Mouse (Mus musculus): ENCODE data around the gene Nufip2.

DNA sequence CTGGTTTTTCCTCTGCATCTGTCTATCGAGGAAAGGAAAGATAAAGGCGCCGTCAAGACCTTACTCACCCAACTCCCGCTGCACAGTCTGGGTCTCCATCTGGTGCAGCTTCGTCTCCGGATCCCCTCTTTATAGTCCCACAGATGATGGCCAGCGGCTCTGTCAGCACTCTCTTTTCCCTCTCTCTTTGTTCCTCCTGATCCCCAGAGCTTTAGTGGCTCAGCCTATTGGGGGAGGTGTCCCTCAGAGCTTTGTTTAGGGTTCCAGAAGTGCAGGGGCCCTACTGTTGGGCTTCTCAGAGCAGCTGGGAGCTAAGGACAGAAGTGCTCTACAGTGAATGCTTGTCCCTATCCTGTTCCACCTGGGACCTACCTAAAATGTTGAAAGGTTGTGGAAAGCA is 39.2 kb downstream of the Nufip2 start, which contains the start of gene Cryba1:
- TF ChIP-seq GATA1 (IDR thresholded peaks at IDR 0.05; ENCODE audit: borderline replicate concordance, low read length) = no peak
- no peak for TF ChIP-seq FLI1 (IDR thresholded peaks at IDR 0.05; ENCODE audit: low read length)

All from megakaryocyte, embryonic 14.5 days (primary cell).